Mouse (Mus musculus) left cerebral cortex, postnatal 25 days (tissue): Measurements from ENCODE around the gene Mypn. TPM values are rescaled to one million over a fixed set of nuclear protein-coding genes. Genes with fewer than 3 reads are reported as not detected.

Experiments used
- DNase-seq, 2 experiments: peaks; one replicate each; pipeline ENCODE4 v3.0.0; 2022; ENCODE audit warnings: low spot score in 2 of 2, mixed read lengths in 1 of 2
- intact Hi-C: fragments of 180-260 bp; cut with DNase I; formaldehyde crosslinking; loops from one replicate; pipeline ENCODE4 v1.15.1; 2025
- total RNA-seq, 2 experiments: library from RNA; stranded (reverse); gene quantifications; 2 replicates each; pipeline ENCODE4 v1.2.3; 2021

The Mypn gene
- total RNA-seq, 2 experiments from 2014 or later, result 2.8 to 3.8 TPM

- intact Hi-C loops, result no loop called here
- no peak for DNase-seq
These were observed 45.6 kb downstream of the Mypn start for GRCm38 (mm10) chr10:63158191-63158590.

GRCm38 (mm10) chr10:63157491-63157890 lies 46.3 kb downstream of the Mypn start:
- DNase-seq, result no peak
- intact Hi-C loops, result loop anchor here (1.0 to 2.0 kb wide), 2 partner anchors 73 to 86 kb away; partner anchors contain the start of gene Herc4

GRCm38 (mm10) chr10:63156919-63157318 lies 46.8 kb downstream of the Mypn start:
- DNase-seq, result peak; percentile 88 to 98
- intact Hi-C loops, result loop anchor here (1.0 to 2.0 kb wide), 2 partner anchors 74 to 86 kb away; partner anchors contain the start of gene Herc4

- DNase-seq, result peak in 1 of 2 experiments; percentile 29
- intact Hi-C loops, result loop anchor here (2.0 kb wide), 1 partner anchor 74 kb away; no protein-coding TSS in a partner anchor
These were observed 47.4 kb downstream of the Mypn start for GRCm38 (mm10) chr10:63156351-63156750.

GRCm38 (mm10) chr10:63155668-63156350 lies 47.9 kb downstream of the Mypn start:
- DNase-seq, result no peak
- intact Hi-C loops, result loop anchor here (2.0 kb wide), 1 partner anchor 75 kb away; no protein-coding TSS in a partner anchor

GRCm38 (mm10) chr10:63154726-63155125 lies 49.0 kb downstream of the Mypn start:
- intact Hi-C loops, result loop anchor here (1.0 kb wide), 1 partner anchor 155 kb away; no protein-coding TSS in a partner anchor
- no peak for DNase-seq

GRCm38 (mm10) chr10:63154226-63154625 lies 49.5 kb downstream of the Mypn start:
- intact Hi-C loops, result loop anchor here (1.0 kb wide), 1 partner anchor 155 kb away; no protein-coding TSS in a partner anchor
- DNase-seq, result no peak

- intact Hi-C loops, result loop anchor here (2.0 kb wide), 2 partner anchors 223 to 231 kb away; no protein-coding TSS in a partner anchor
- DNase-seq, result peak; percentile 68 to 77
These were observed 50.2 kb downstream of the Mypn start for GRCm38 (mm10) chr10:63153563-63153962.

GRCm38 (mm10) chr10:63152358-63152757 lies 51.4 kb downstream of the Mypn start:
- DNase-seq, result no peak
- intact Hi-C loops, result loop anchor here (2.0 kb wide), 2 partner anchors 224 to 232 kb away; no protein-coding TSS in a partner anchor

- intact Hi-C loops, result no loop called here
- DNase-seq, result no peak
These were observed 61.1 kb downstream of the Mypn start for GRCm38 (mm10) chr10:63142660-63143059.

GRCm38 (mm10) chr10:63136436-63136835 lies 67.3 kb downstream of the Mypn start:
- intact Hi-C loops, result no loop called here
- DNase-seq, result no peak

- DNase-seq, result peak in 1 of 2 experiments; percentile 43
These were observed 68.1 kb downstream of the Mypn start for GRCm38 (mm10) chr10:63135680-63136079.

GRCm38 (mm10) chr10:63133326-63133725 lies 70.4 kb downstream of the Mypn start:
- no peak for DNase-seq
- intact Hi-C loops, result no loop called here

More at GRCm38 (mm10) chr10:63135680-63136079, 68.1 kb downstream of the Mypn start:
- intact Hi-C loops, result no loop called here

- no peak for DNase-seq
- intact Hi-C loops, result no loop called here
These were observed 71.4 kb downstream of the Mypn start for GRCm38 (mm10) chr10:63132356-63132755.

- no peak for DNase-seq
- intact Hi-C loops, result no loop called here
These were observed 73.3 kb downstream of the Mypn start for GRCm38 (mm10) chr10:63130500-63130899.

GRCm38 (mm10) chr10:63128256-63128655 lies 75.5 kb downstream of the Mypn start:
- intact Hi-C loops, result no loop called here
- peak in 1 of 2 experiments; percentile 85 for DNase-seq

GRCm38 (mm10) chr10:63127156-63127555 lies 76.6 kb downstream of the Mypn start:
- intact Hi-C loops, result no loop called here
- no peak for DNase-seq

GRCm38 (mm10) chr10:63126116-63126515 lies 77.6 kb downstream of the Mypn start:
- intact Hi-C loops, result no loop called here
- DNase-seq, result no peak

- intact Hi-C loops, result no loop called here
- no peak for DNase-seq
These were observed 78.4 kb downstream of the Mypn start for GRCm38 (mm10) chr10:63125343-63125742.

GRCm38 (mm10) chr10:63124016-63124415 lies 79.7 kb downstream of the Mypn start:
- intact Hi-C loops, result no loop called here
- no peak for DNase-seq

GRCm38 (mm10) chr10:63123141-63123540 lies 80.6 kb downstream of the Mypn start:
- intact Hi-C loops, result no loop called here
- DNase-seq, result no peak
